Mouse (Mus musculus): ENCODE measurements at regions not wholly inside any gene's neighbourhood (a gene's known extent, or its start where the extent isn't known, plus 50 kb on each side); places are given as distances from the start of the nearest gene placed in this dataset.
A peak's percentile ranks its signal among the peaks of the same experiment; 100 is the strongest.

- ATAC-seq (ENCODE audit: insufficient read depth, low FRiP score, low TSS enrichment) = no peak
- no peaks in the 10 kb centered on the region for H3K4me1 ChIP-seq (ENCODE audit: control insufficient read depth, insufficient read depth, low read length)
- H3K27me3 ChIP-seq (ENCODE audit: control insufficient read depth, insufficient read depth, low read length) = no peaks in the 10 kb centered on the region
- no peak overlapping the region for H3K27ac ChIP-seq (ENCODE audit: low read depth, low read length)
- DNase-seq (ENCODE audit: low spot score) = no peak
- WGBS = 70% methylated on average over 6 of the region's 6 CpGs
- H3K4me2 ChIP-seq (ENCODE audit: low read depth) = no peak overlapping the region
- H3K9me3 ChIP-seq (ENCODE audit: control insufficient read depth, low read length) = no peaks in the 10 kb centered on the region
- H3K36me3 ChIP-seq (ENCODE audit: control insufficient read depth, insufficient read depth, low read length) = no peaks in the 10 kb centered on the region
- H3K9ac ChIP-seq (ENCODE audit: low read length) = no peak overlapping the region
- no peak overlapping the region for H3K4me3 ChIP-seq (ENCODE audit: low read depth, low read length)
Observed at GRCm38 (mm10) chr19:36178828-36179251, 58.9 kb upstream of the Ankrd1 start.

GRCm38 (mm10) chr19:36180329-36180728 lies 60.4 kb upstream of the Ankrd1 start:
- Histone ChIP-seq H3K9ac (ENCODE audit: low read length) (no peak overlapping the region), H3K27ac (ENCODE audit: low read depth, low read length) (no peak overlapping the region), H3K4me1 (ENCODE audit: control insufficient read depth, insufficient read depth, low read length) (no peaks in the 10 kb centered on the region), H3K4me3 (ENCODE audit: low read depth, low read length) (no peak overlapping the region), H3K36me3 (ENCODE audit: control insufficient read depth, insufficient read depth, low read length) (no peaks in the 10 kb centered on the region), H3K9me3 (ENCODE audit: control insufficient read depth, low read length) (no peaks in the 10 kb centered on the region), H3K27me3 (ENCODE audit: control insufficient read depth, insufficient read depth, low read length) (no peaks in the 10 kb centered on the region), H3K4me2 (ENCODE audit: low read depth) (no peak overlapping the region)
- 71% methylated on average over 7 of the region's 7 CpGs for WGBS
- no peak for ATAC-seq (ENCODE audit: insufficient read depth, low FRiP score, low TSS enrichment)
- DNase-seq (ENCODE audit: low spot score) = no peak

DNA sequence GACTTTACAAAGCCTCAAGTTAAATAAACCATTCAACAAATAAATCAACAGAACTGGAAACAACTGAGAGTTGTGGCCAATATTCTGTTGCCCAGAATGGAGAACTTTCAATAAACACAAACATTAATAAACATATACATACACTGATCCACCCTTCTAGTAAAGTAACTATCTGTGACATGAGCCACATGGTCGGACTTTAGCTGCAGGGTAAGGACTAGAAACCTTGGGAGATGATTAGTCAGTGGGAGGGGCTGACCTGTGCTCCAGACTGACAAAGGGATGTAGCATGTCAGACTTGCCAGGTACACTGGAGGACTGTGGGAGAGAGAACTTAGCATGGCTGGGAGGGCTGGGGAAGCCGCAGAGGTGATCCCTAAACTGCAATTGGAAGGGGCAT lies 61.6 kb upstream of the Ankrd1 start:
- 66% methylated on average over 2 of the region's 2 CpGs for WGBS

GRCm38 (mm10) chr19:36183127-36183526 lies 63.2 kb upstream of the Ankrd1 start:
- H3K9me3 ChIP-seq (ENCODE audit: control insufficient read depth, low read length) = no peaks in the 10 kb centered on the region
- 31% methylated on average over 2 of the region's 2 CpGs for WGBS
- DNase-seq (ENCODE audit: low spot score) = peak; percentile 44
- no peaks in the 10 kb centered on the region for H3K27me3 ChIP-seq (ENCODE audit: control insufficient read depth, insufficient read depth, low read length)
- no peaks in the 10 kb centered on the region for H3K4me1 ChIP-seq (ENCODE audit: control insufficient read depth, insufficient read depth, low read length)
- ATAC-seq (ENCODE audit: insufficient read depth, low FRiP score, low TSS enrichment) = no peak; the same call in 1 of the 2 replicates
- no peaks in the 10 kb centered on the region for H3K36me3 ChIP-seq (ENCODE audit: control insufficient read depth, insufficient read depth, low read length)
- no peak overlapping the region for H3K27ac ChIP-seq (ENCODE audit: low read depth, low read length)
- H3K9ac ChIP-seq (ENCODE audit: low read length) = no peak overlapping the region
- no peak overlapping the region for H3K4me2 ChIP-seq (ENCODE audit: low read depth)
- H3K4me3 ChIP-seq (ENCODE audit: low read depth, low read length) = no peak overlapping the region

More for the DNA sequence above, 61.6 kb upstream of the Ankrd1 start:
- Histone ChIP-seq H3K36me3 (ENCODE audit: control insufficient read depth, insufficient read depth, low read length) (no peaks in the 10 kb centered on the region), H3K9ac (ENCODE audit: low read length) (no peak overlapping the region), H3K27ac (ENCODE audit: low read depth, low read length) (no peak overlapping the region), H3K4me3 (ENCODE audit: low read depth, low read length) (no peak overlapping the region), H3K9me3 (ENCODE audit: control insufficient read depth, low read length) (no peaks in the 10 kb centered on the region), H3K4me1 (ENCODE audit: control insufficient read depth, insufficient read depth, low read length) (no peaks in the 10 kb centered on the region), H3K27me3 (ENCODE audit: control insufficient read depth, insufficient read depth, low read length) (no peaks in the 10 kb centered on the region), H3K4me2 (ENCODE audit: low read depth) (no peak overlapping the region)
- DNase-seq (ENCODE audit: low spot score) (no peak), ATAC-seq (ENCODE audit: insufficient read depth, low FRiP score, low TSS enrichment) (no peak)

DNA sequence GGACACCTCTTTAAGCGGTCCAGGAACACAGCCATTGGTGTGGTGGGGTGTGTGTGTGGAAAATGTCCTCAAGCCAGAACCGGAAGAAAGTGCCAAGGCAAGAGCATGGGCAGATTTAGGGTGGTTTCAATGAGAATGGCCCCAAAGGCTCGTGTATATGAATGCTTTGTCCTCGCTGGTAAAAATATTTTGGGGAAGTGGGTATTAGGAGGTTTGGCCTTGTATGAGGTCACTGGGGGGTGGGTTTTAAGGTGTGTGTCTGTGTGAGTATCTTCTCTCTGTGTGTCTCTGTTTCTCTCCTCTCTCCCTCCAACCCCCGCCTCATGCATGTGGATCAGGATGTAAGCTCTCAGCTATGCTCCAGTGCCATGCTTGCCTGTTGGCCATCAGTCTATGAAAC lies 69.8 kb upstream of the Ankrd1 start:
- Histone ChIP-seq H3K27me3 (ENCODE audit: control insufficient read depth, insufficient read depth, low read length) (no peaks in the 10 kb centered on the region), H3K9ac (ENCODE audit: low read length) (no peak overlapping the region), H3K4me1 (ENCODE audit: control insufficient read depth, insufficient read depth, low read length) (no peaks in the 10 kb centered on the region), H3K9me3 (ENCODE audit: control insufficient read depth, low read length) (no peaks in the 10 kb centered on the region), H3K4me3 (ENCODE audit: low read depth, low read length) (no peak overlapping the region), H3K27ac (ENCODE audit: low read depth, low read length) (no peak overlapping the region), H3K36me3 (ENCODE audit: control insufficient read depth, insufficient read depth, low read length) (no peaks in the 10 kb centered on the region), H3K4me2 (ENCODE audit: low read depth) (no peak overlapping the region)
- DNase-seq (ENCODE audit: low spot score) (no peak), ATAC-seq (ENCODE audit: insufficient read depth, low FRiP score, low TSS enrichment) (no peak)
- WGBS = 89% methylated on average over 5 of the region's 5 CpGs

DNA sequence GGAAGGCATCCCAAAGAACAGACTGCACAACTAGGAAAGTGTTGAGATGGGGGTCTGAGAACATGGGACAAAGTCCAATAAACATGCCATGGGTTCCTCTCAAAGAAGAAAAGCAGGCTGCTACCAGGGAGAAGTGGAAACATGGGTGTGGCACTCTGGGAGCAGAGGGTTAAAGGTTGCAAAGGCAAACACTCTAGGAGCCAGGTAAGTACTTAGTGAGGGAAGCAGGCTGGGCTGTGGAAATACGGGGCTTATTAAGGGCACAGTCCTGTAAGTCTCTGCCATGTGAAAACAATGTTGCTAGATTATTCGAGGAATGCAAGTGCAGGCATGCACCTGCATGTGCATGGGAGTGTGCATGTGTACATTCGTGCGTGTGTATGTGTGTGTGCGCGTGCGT lies 71.7 kb upstream of the Ankrd1 start:
- no peaks in the 10 kb centered on the region for H3K4me1 ChIP-seq (ENCODE audit: control insufficient read depth, insufficient read depth, low read length)
- no peak overlapping the region for H3K4me2 ChIP-seq (ENCODE audit: low read depth)
- H3K36me3 ChIP-seq (ENCODE audit: control insufficient read depth, insufficient read depth, low read length) = no peaks in the 10 kb centered on the region
- no peaks in the 10 kb centered on the region for H3K27me3 ChIP-seq (ENCODE audit: control insufficient read depth, insufficient read depth, low read length)
- H3K9me3 ChIP-seq (ENCODE audit: control insufficient read depth, low read length) = no peaks in the 10 kb centered on the region
- ATAC-seq (ENCODE audit: insufficient read depth, low FRiP score, low TSS enrichment) (no peak), DNase-seq (ENCODE audit: low spot score) (no peak)
- 95% methylated on average over 7 of the region's 7 CpGs for WGBS
- H3K9ac ChIP-seq (ENCODE audit: low read length) = no peak overlapping the region
- H3K27ac ChIP-seq (ENCODE audit: low read depth, low read length) = no peak overlapping the region
- no peak overlapping the region for H3K4me3 ChIP-seq (ENCODE audit: low read depth, low read length)

DNA sequence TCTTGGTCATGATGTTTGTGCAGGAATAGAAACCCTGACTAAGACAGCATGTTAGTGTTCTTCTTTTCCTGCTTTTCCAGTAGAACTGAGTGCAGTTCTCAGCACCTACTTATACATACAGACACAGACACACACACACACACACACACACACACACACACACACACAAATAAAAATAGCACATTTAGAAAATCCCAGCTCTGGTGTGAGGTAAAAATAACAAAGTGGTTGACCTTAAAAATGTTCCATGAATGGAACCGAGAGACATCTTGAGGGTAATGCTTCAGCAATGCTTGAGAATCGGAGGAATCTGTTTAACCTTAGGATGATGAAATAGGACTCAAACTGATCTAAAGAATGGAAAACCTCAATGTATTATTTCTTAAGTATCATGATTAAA lies 84.4 kb upstream of the Ankrd1 start:
- no peak overlapping the region for H3K4me2 ChIP-seq (ENCODE audit: low read depth)
- no peaks in the 10 kb centered on the region for H3K27me3 ChIP-seq (ENCODE audit: control insufficient read depth, insufficient read depth, low read length)
- H3K4me1 ChIP-seq (ENCODE audit: control insufficient read depth, insufficient read depth, low read length) = no peaks in the 10 kb centered on the region
- 93% methylated on average over 2 of the region's 2 CpGs for WGBS
- H3K36me3 ChIP-seq (ENCODE audit: control insufficient read depth, insufficient read depth, low read length) = no peaks in the 10 kb centered on the region
- no peak overlapping the region for H3K9ac ChIP-seq (ENCODE audit: low read length)
- H3K27ac ChIP-seq (ENCODE audit: low read depth, low read length) = no peak overlapping the region
- ATAC-seq (ENCODE audit: insufficient read depth, low FRiP score, low TSS enrichment) (no peak), DNase-seq (ENCODE audit: low spot score) (no peak)
- H3K9me3 ChIP-seq (ENCODE audit: control insufficient read depth, low read length) = no peaks in the 10 kb centered on the region
- H3K4me3 ChIP-seq (ENCODE audit: low read depth, low read length) = no peak overlapping the region

GRCm38 (mm10) chr19:36204965-36205718 lies 85.2 kb upstream of the Ankrd1 start:
- Histone ChIP-seq H3K9me3 (ENCODE audit: control insufficient read depth, low read length) (no peaks in the 10 kb centered on the region), H3K27ac (ENCODE audit: low read depth, low read length) (no peak overlapping the region), H3K4me1 (ENCODE audit: control insufficient read depth, insufficient read depth, low read length) (no peaks in the 10 kb centered on the region), H3K9ac (ENCODE audit: low read length) (no peak overlapping the region), H3K4me2 (ENCODE audit: low read depth) (no peak overlapping the region), H3K27me3 (ENCODE audit: control insufficient read depth, insufficient read depth, low read length) (no peaks in the 10 kb centered on the region), H3K36me3 (ENCODE audit: control insufficient read depth, insufficient read depth, low read length) (no peaks in the 10 kb centered on the region), H3K4me3 (ENCODE audit: low read depth, low read length) (no peak overlapping the region)
- WGBS = 93% methylated on average over 8 of the region's 8 CpGs
- DNase-seq (ENCODE audit: low spot score) (no peak), ATAC-seq (ENCODE audit: insufficient read depth, low FRiP score, low TSS enrichment) (no peak)

GRCm38 (mm10) chr19:36207735-36208288 lies 87.9 kb upstream of the Ankrd1 start:
- Histone ChIP-seq H3K4me1 (ENCODE audit: control insufficient read depth, insufficient read depth, low read length) (no peaks in the 10 kb centered on the region), H3K36me3 (ENCODE audit: control insufficient read depth, insufficient read depth, low read length) (no peaks in the 10 kb centered on the region), H3K4me3 (ENCODE audit: low read depth, low read length) (no peak overlapping the region), H3K9ac (ENCODE audit: low read length) (no peak overlapping the region), H3K9me3 (ENCODE audit: control insufficient read depth, low read length) (no peaks in the 10 kb centered on the region), H3K4me2 (ENCODE audit: low read depth) (no peak overlapping the region), H3K27ac (ENCODE audit: low read depth, low read length) (no peak overlapping the region), H3K27me3 (ENCODE audit: control insufficient read depth, insufficient read depth, low read length) (no peaks in the 10 kb centered on the region)
- DNase-seq (ENCODE audit: low spot score) = no peak
- no peak for ATAC-seq (ENCODE audit: insufficient read depth, low FRiP score, low TSS enrichment)
- WGBS = 26% methylated on average over 7 of the region's 7 CpGs

All from neural tube, embryonic 11.5 days (tissue).